Mouse (Mus musculus): ENCODE measurements around the gene Lrrc8c. TPM values are rescaled to one million over a fixed set of nuclear protein-coding genes. Genes with fewer than 3 reads are reported as not detected.

The Lrrc8c gene
- 13.0 and 16.7 TPM in 2 replicates for polyA plus RNA-seq (2014; fragmentation: Nextera tagmentation; extraction: Ambion mirVana)

GRCm38 (mm10) chr5:105519096-105519975 lies at the start of gene Lrrc8c:
Gene Lrrc8c (plus strand): TSS chr5:105519388.
- Histone ChIP-seq H3K9me3 (ENCODE audit: control insufficient read depth, low read length) (no peaks in the 10 kb centered on the region), H3K36me3 (ENCODE audit: control insufficient read depth, insufficient read depth, low read length) (no peaks in the 10 kb centered on the region), H3K27me3 (ENCODE audit: control insufficient read depth, insufficient read depth, low read length) (0 out of 2 replicates have a peak, but pooled peaks cover 5% of the 10 kb centered on the region), H3K4me2 (ENCODE audit: low read length) (peak within 1 kb of the TSS; percentile 96), H3K27ac (replicated peaks; ENCODE audit: low read depth, low read length) (peak within 1 kb of the TSS; percentile 85), H3K9ac (replicated peaks; ENCODE audit: low read length) (peak within 1 kb of the TSS; percentile 86), H3K4me3 (replicated peaks; ENCODE audit: low read depth, low read length) (peak within 1 kb of the TSS; percentile 76), H3K4me1 (ENCODE audit: control insufficient read depth, insufficient read depth, low read length) (peaks cover 7% of the 10 kb centered on the region)
- DNase-seq (peak; percentile 91), ATAC-seq (ENCODE audit: low FRiP score, low TSS enrichment) (peak; percentile 94)
- under 1% methylated on average over 93 of the region's 93 CpGs for WGBS

GRCm38 (mm10) chr5:105472983-105473705 lies 46.0 kb upstream of the Lrrc8c start:
- DNase-seq, result no peak
- no peaks in the 10 kb centered on the region for H3K27me3 ChIP-seq (ENCODE audit: control insufficient read depth, insufficient read depth, low read length)
- H3K9me3 ChIP-seq (ENCODE audit: control insufficient read depth, low read length), result no peaks in the 10 kb centered on the region
- no peak overlapping the region for H3K27ac ChIP-seq (replicated peaks; ENCODE audit: low read depth, low read length)
- no peak for ATAC-seq (ENCODE audit: low FRiP score, low TSS enrichment)
- H3K36me3 ChIP-seq (ENCODE audit: control insufficient read depth, insufficient read depth, low read length), result peaks cover 6% of the 10 kb centered on the region; the same call in 1 of the 2 replicates
- 0 out of 2 replicates have a peak, but pooled peaks cover 4% of the 10 kb centered on the region for H3K4me1 ChIP-seq (ENCODE audit: control insufficient read depth, insufficient read depth, low read length)
- H3K9ac ChIP-seq (replicated peaks; ENCODE audit: low read length), result no peak overlapping the region
- H3K4me3 ChIP-seq (replicated peaks; ENCODE audit: low read depth, low read length), result no peak overlapping the region
- no peak overlapping the region for H3K4me2 ChIP-seq (ENCODE audit: low read length)
- WGBS, result 79% methylated on average over 5 of the region's 5 CpGs

DNA sequence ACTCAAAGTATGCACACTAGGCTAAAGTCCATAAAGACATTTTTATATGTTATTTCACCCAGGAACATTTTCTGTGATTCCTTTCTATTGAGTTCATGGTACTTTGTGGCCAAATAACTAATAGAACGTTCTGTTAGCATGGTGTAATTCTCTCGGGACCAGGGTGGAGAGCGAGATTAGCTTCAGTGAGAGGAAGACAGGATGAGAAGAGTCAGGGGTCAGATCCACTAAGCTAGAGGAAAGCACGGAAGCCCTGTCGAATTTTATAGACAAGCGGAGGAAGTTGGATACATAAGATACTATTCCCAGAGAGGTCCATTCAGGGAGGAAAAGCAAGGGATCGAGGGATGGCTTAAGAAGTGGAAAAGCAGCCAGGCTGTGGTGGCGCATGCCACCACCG lies 41.7 kb upstream of the Lrrc8c start:
- Histone ChIP-seq H3K4me3 (replicated peaks; ENCODE audit: low read depth, low read length) (no peak overlapping the region), H3K9me3 (ENCODE audit: control insufficient read depth, low read length) (no peaks in the 10 kb centered on the region), H3K4me1 (ENCODE audit: control insufficient read depth, insufficient read depth, low read length) (0 out of 2 replicates have a peak, but pooled peaks cover 4% of the 10 kb centered on the region), H3K36me3 (ENCODE audit: control insufficient read depth, insufficient read depth, low read length) (peaks cover 38% of the 10 kb centered on the region), H3K27ac (replicated peaks; ENCODE audit: low read depth, low read length) (no peak overlapping the region), H3K27me3 (ENCODE audit: control insufficient read depth, insufficient read depth, low read length) (no peaks in the 10 kb centered on the region), H3K9ac (replicated peaks; ENCODE audit: low read length) (no peak overlapping the region), H3K4me2 (ENCODE audit: low read length) (no peak overlapping the region)
- 91% methylated on average over 9 of the region's 9 CpGs for WGBS
- DNase-seq (no peak), ATAC-seq (ENCODE audit: low FRiP score, low TSS enrichment) (no peak)

DNA sequence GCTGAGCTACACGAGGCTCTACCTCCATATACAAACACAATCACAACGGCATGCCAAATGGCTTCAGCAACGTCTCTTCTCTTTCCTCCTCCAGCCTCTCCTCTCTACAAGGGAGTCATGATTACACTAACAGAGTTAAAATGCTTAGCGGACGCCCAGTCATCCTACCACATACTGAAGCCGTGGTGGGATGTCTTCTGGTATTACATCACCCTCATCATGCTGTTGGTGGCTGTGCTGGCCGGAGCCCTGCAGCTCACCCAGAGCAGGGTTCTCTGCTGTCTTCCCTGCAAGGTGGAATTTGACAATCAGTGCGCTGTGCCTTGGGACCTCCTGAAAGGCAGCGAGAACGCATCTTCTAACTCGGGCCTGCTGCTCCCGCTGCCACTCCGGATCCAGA lies 39.5 kb upstream of the Lrrc8c start:
- ATAC-seq (ENCODE audit: low FRiP score, low TSS enrichment) (no peak), DNase-seq (no peak)
- H3K9me3 ChIP-seq (ENCODE audit: control insufficient read depth, low read length), result no peaks in the 10 kb centered on the region
- no peak overlapping the region for H3K4me3 ChIP-seq (replicated peaks; ENCODE audit: low read depth, low read length)
- H3K27me3 ChIP-seq (ENCODE audit: control insufficient read depth, insufficient read depth, low read length), result no peaks in the 10 kb centered on the region
- H3K4me2 ChIP-seq (ENCODE audit: low read length), result no peak overlapping the region
- no peak overlapping the region for H3K27ac ChIP-seq (replicated peaks; ENCODE audit: low read depth, low read length)
- no peaks in the 10 kb centered on the region for H3K4me1 ChIP-seq (ENCODE audit: control insufficient read depth, insufficient read depth, low read length)
- peaks cover 45% of the 10 kb centered on the region for H3K36me3 ChIP-seq (ENCODE audit: control insufficient read depth, insufficient read depth, low read length)
- H3K9ac ChIP-seq (replicated peaks; ENCODE audit: low read length), result no peak overlapping the region
- WGBS, result 93% methylated on average over 13 of the region's 13 CpGs

- ATAC-seq (ENCODE audit: low FRiP score, low TSS enrichment) (no peak), DNase-seq (no peak)
- Histone ChIP-seq H3K9me3 (ENCODE audit: control insufficient read depth, low read length) (no peaks in the 10 kb centered on the region), H3K27ac (replicated peaks; ENCODE audit: low read depth, low read length) (no peak overlapping the region), H3K27me3 (ENCODE audit: control insufficient read depth, insufficient read depth, low read length) (no peaks in the 10 kb centered on the region), H3K9ac (replicated peaks; ENCODE audit: low read length) (no peak overlapping the region), H3K4me3 (replicated peaks; ENCODE audit: low read depth, low read length) (no peak overlapping the region), H3K36me3 (ENCODE audit: control insufficient read depth, insufficient read depth, low read length) (peaks cover 45% of the 10 kb centered on the region), H3K4me1 (ENCODE audit: control insufficient read depth, insufficient read depth, low read length) (no peaks in the 10 kb centered on the region), H3K4me2 (ENCODE audit: low read length) (no peak overlapping the region)
- 98% methylated on average over 17 of the region's 17 CpGs for WGBS
Observed at GRCm38 (mm10) chr5:105480561-105480960, 38.6 kb upstream of the Lrrc8c start.

GRCm38 (mm10) chr5:105483632-105484031 lies 35.6 kb upstream of the Lrrc8c start:
- ATAC-seq (ENCODE audit: low FRiP score, low TSS enrichment) (no peak), DNase-seq (no peak)
- Histone ChIP-seq H3K9me3 (ENCODE audit: control insufficient read depth, low read length) (no peaks in the 10 kb centered on the region), H3K4me3 (replicated peaks; ENCODE audit: low read depth, low read length) (no peak overlapping the region), H3K27ac (replicated peaks; ENCODE audit: low read depth, low read length) (no peak overlapping the region), H3K27me3 (ENCODE audit: control insufficient read depth, insufficient read depth, low read length) (no peaks in the 10 kb centered on the region), H3K4me1 (ENCODE audit: control insufficient read depth, insufficient read depth, low read length) (no peaks in the 10 kb centered on the region), H3K4me2 (ENCODE audit: low read length) (no peak overlapping the region), H3K9ac (replicated peaks; ENCODE audit: low read length) (no peak overlapping the region), H3K36me3 (ENCODE audit: control insufficient read depth, insufficient read depth, low read length) (peaks cover 44% of the 10 kb centered on the region)
- WGBS, result 89% methylated on average over 2 of the region's 2 CpGs

DNA sequence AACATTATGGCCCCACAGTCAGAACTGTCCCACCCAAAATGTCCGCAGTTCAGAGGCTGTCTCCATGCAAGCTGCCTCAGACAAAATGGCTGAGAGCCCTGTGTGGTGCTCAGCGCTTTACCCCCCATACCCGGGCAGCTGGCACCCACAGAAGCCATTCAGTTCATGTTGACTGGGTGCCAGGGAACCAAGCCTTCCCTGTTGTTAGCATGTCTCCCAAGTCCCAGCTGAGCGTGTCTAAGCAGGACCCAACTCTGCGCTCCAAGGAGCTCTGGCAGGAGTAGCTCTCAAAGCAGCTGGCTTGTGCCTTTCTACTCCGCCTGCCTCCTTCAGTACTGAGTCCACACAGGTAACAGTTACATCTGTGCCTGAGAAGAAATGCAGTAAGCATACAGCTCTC lies 34.9 kb upstream of the Lrrc8c start:
- Histone ChIP-seq H3K36me3 (ENCODE audit: control insufficient read depth, insufficient read depth, low read length) (peaks cover 44% of the 10 kb centered on the region), H3K4me2 (ENCODE audit: low read length) (no peak overlapping the region), H3K9ac (replicated peaks; ENCODE audit: low read length) (no peak overlapping the region), H3K27me3 (ENCODE audit: control insufficient read depth, insufficient read depth, low read length) (no peaks in the 10 kb centered on the region), H3K27ac (replicated peaks; ENCODE audit: low read depth, low read length) (no peak overlapping the region), H3K9me3 (ENCODE audit: control insufficient read depth, low read length) (no peaks in the 10 kb centered on the region), H3K4me1 (ENCODE audit: control insufficient read depth, insufficient read depth, low read length) (no peaks in the 10 kb centered on the region), H3K4me3 (replicated peaks; ENCODE audit: low read depth, low read length) (no peak overlapping the region)
- ATAC-seq (ENCODE audit: low FRiP score, low TSS enrichment), result no peak
- WGBS, result 90% methylated on average over 6 of the region's 6 CpGs
- DNase-seq, result no peak

- ATAC-seq (ENCODE audit: low FRiP score, low TSS enrichment) (no peak), DNase-seq (no peak)
- Histone ChIP-seq H3K27me3 (ENCODE audit: control insufficient read depth, insufficient read depth, low read length) (no peaks in the 10 kb centered on the region), H3K4me1 (ENCODE audit: control insufficient read depth, insufficient read depth, low read length) (no peaks in the 10 kb centered on the region), H3K4me3 (replicated peaks; ENCODE audit: low read depth, low read length) (no peak overlapping the region), H3K4me2 (ENCODE audit: low read length) (no peak overlapping the region), H3K27ac (replicated peaks; ENCODE audit: low read depth, low read length) (no peak overlapping the region), H3K9ac (replicated peaks; ENCODE audit: low read length) (no peak overlapping the region), H3K9me3 (ENCODE audit: control insufficient read depth, low read length) (no peaks in the 10 kb centered on the region), H3K36me3 (ENCODE audit: control insufficient read depth, insufficient read depth, low read length) (peaks cover 40% of the 10 kb centered on the region)
- WGBS, result 98% methylated on average over 14 of the region's 14 CpGs
Observed at GRCm38 (mm10) chr5:105484891-105485290, 34.3 kb upstream of the Lrrc8c start.
